Mouse (Mus musculus): ENCODE data around the gene Mrpl37. TPM values are rescaled to one million over a fixed set of nuclear protein-coding genes. Genes with fewer than 3 reads are reported as not detected.

Mrpl37 gene
- polyA plus RNA-seq, 1 experiment from 2014 or later = 125 TPM

- Histone ChIP-seq H3K27ac (ENCODE audit: low read depth, low read length) (no peak overlapping the region), H3K27me3 (ENCODE audit: control insufficient read depth, insufficient read depth, low read length) (no peaks in the 10 kb centered on the region), H3K4me3 (ENCODE audit: low read length) (no peak overlapping the region), H3K4me1 (ENCODE audit: control insufficient read depth, insufficient read depth, low read length) (no peaks in the 10 kb centered on the region), H3K36me3 (ENCODE audit: control insufficient read depth, insufficient read depth, low read length) (peaks cover 18% of the 10 kb centered on the region), H3K9ac (ENCODE audit: low read depth, low read length) (no peak overlapping the region), H3K9me3 (ENCODE audit: control insufficient read depth, low read length) (no peaks in the 10 kb centered on the region), H3K4me2 (replicated peaks; ENCODE audit: low read depth, low read length) (no peak overlapping the region)
- WGBS = 74% methylated on average over 2 of the region's 2 CpGs
- no peak for ATAC-seq (ENCODE audit: low FRiP score, low TSS enrichment)
Measured at GRCm38 (mm10) chr4:107008161-107008560, 58.5 kb downstream of the Mrpl37 start.

GRCm38 (mm10) chr4:107007359-107007758 is 59.3 kb downstream of the Mrpl37 start:
- ATAC-seq (ENCODE audit: low FRiP score, low TSS enrichment) = no peak
- Histone ChIP-seq H3K4me1 (ENCODE audit: control insufficient read depth, insufficient read depth, low read length) (no peaks in the 10 kb centered on the region; the same call in 1 of the 2 replicates), H3K27ac (ENCODE audit: low read depth, low read length) (no peak overlapping the region), H3K9ac (ENCODE audit: low read depth, low read length) (no peak overlapping the region), H3K9me3 (ENCODE audit: control insufficient read depth, low read length) (no peaks in the 10 kb centered on the region), H3K4me3 (ENCODE audit: low read length) (no peak overlapping the region), H3K27me3 (ENCODE audit: control insufficient read depth, insufficient read depth, low read length) (no peaks in the 10 kb centered on the region), H3K4me2 (replicated peaks; ENCODE audit: low read depth, low read length) (no peak overlapping the region), H3K36me3 (ENCODE audit: control insufficient read depth, insufficient read depth, low read length) (peaks cover 18% of the 10 kb centered on the region)
- WGBS = 94% methylated on average over 8 of the region's 8 CpGs

GRCm38 (mm10) chr4:107006807-107007206 is 59.9 kb downstream of the Mrpl37 start:
- Histone ChIP-seq H3K27me3 (ENCODE audit: control insufficient read depth, insufficient read depth, low read length) (no peaks in the 10 kb centered on the region), H3K4me3 (ENCODE audit: low read length) (no peak overlapping the region), H3K4me2 (replicated peaks; ENCODE audit: low read depth, low read length) (no peak overlapping the region), H3K9me3 (ENCODE audit: control insufficient read depth, low read length) (no peaks in the 10 kb centered on the region), H3K27ac (ENCODE audit: low read depth, low read length) (no peak overlapping the region), H3K9ac (ENCODE audit: low read depth, low read length) (no peak overlapping the region), H3K36me3 (ENCODE audit: control insufficient read depth, insufficient read depth, low read length) (peaks cover 18% of the 10 kb centered on the region), H3K4me1 (ENCODE audit: control insufficient read depth, insufficient read depth, low read length) (peaks cover 5% of the 10 kb centered on the region)
- ATAC-seq (ENCODE audit: low FRiP score, low TSS enrichment) = no peak
- 88% methylated on average over 6 of the region's 6 CpGs for WGBS

GRCm38 (mm10) chr4:107006229-107006628 is 60.4 kb downstream of the Mrpl37 start:
- Histone ChIP-seq H3K4me2 (replicated peaks; ENCODE audit: low read depth, low read length) (no peak overlapping the region), H3K9ac (ENCODE audit: low read depth, low read length) (no peak overlapping the region), H3K9me3 (ENCODE audit: control insufficient read depth, low read length) (no peaks in the 10 kb centered on the region), H3K27me3 (ENCODE audit: control insufficient read depth, insufficient read depth, low read length) (no peaks in the 10 kb centered on the region), H3K4me1 (ENCODE audit: control insufficient read depth, insufficient read depth, low read length) (peaks cover 11% of the 10 kb centered on the region), H3K36me3 (ENCODE audit: control insufficient read depth, insufficient read depth, low read length) (peaks cover 18% of the 10 kb centered on the region), H3K27ac (ENCODE audit: low read depth, low read length) (no peak overlapping the region), H3K4me3 (ENCODE audit: low read length) (no peak overlapping the region)
- 40% methylated on average over 4 of the region's 4 CpGs for WGBS
- ATAC-seq (ENCODE audit: low FRiP score, low TSS enrichment) = no peak

Other genes starting within 250 kb of the Mrpl37 start
- gene Ssbp3, start 156.2 kb downstream of the Mrpl37 start, polyA plus RNA-seq (2014; fragmentation: Nextera tagmentation; extraction: Ambion mirVana) = 81.5 and 118 TPM in 2 replicates
- gene Cyb5rl, start 120 bp upstream of the Mrpl37 start, polyA plus RNA-seq (2014; fragmentation: Nextera tagmentation; extraction: Ambion mirVana) = 5.5 and 7.7 TPM in 2 replicates
- 0.12 TPM in 1 of 2 replicates, not detected in the other for gene Cdcp2, start 30.0 kb upstream of the Mrpl37 start, polyA plus RNA-seq (2014; fragmentation: Nextera tagmentation; extraction: Ambion mirVana)
- gene Tmem59, start 111.5 kb upstream of the Mrpl37 start, polyA plus RNA-seq (2014; fragmentation: Nextera tagmentation; extraction: Ambion mirVana) = 345 and 420 TPM in 2 replicates
- gene Tceanc2, start 112.2 kb upstream of the Mrpl37 start, polyA plus RNA-seq (2014; fragmentation: Nextera tagmentation; extraction: Ambion mirVana) = 31.7 and 39.3 TPM in 2 replicates
- not detected in 2 replicates for gene Ldlrad1, start 142.3 kb upstream of the Mrpl37 start, polyA plus RNA-seq (2014; fragmentation: Nextera tagmentation; extraction: Ambion mirVana)
- 101 and 113 TPM in 2 replicates for gene Lrrc42, start 186.7 kb upstream of the Mrpl37 start, polyA plus RNA-seq (2014; fragmentation: Nextera tagmentation; extraction: Ambion mirVana)
- gene Hspb11, start 186.7 kb upstream of the Mrpl37 start, polyA plus RNA-seq (2014; fragmentation: Nextera tagmentation; extraction: Ambion mirVana) = 39.6 and 56.6 TPM in 2 replicates
- 0.38 TPM in 1 of 2 replicates, not detected in the other for gene Dio1, start 240.3 kb upstream of the Mrpl37 start, polyA plus RNA-seq (2014; fragmentation: Nextera tagmentation; extraction: Ambion mirVana)
- gene Yipf1, start 247.5 kb upstream of the Mrpl37 start, polyA plus RNA-seq (2014; fragmentation: Nextera tagmentation; extraction: Ambion mirVana) = 44.6 and 51.4 TPM in 2 replicates